Mouse (Mus musculus) embryonic stem cell, embryonic (primary cell): Measurements from ENCODE around the gene Ttc6.

ENCODE experiments used
- CTCF ChIA-PET, 4 experiments: fragments of 300-600 bp in 2 of 4; fragments of 350-600 bp in 2 of 4; sonication (Branson Sonifier 250); formaldehyde crosslinking; loops; one replicate each; lab custom pipeline; 2022; ENCODE audit warnings: inconsistent platforms in 2 of 4; lab: Charles Lee
- POLR2A ChIA-PET, 4 experiments: fragments of 300-600 bp in 2 of 4; fragments of 350-600 bp in 2 of 4; sonication (Branson Sonifier 250); formaldehyde crosslinking; loops; one replicate each; lab custom pipeline; 2022; ENCODE audit warnings: antibody characterized with exemption in 4 of 4, inconsistent platforms in 1 of 4; lab: Charles Lee

Gene Ttc6

GRCm38 (mm10) chr12:57787471-57787870, 223.6 kb downstream of the Ttc6 start:
- ChIA-PET POLR2A (interaction anchor here in 1 of 4 experiments (0.6 kb wide), 1 partner anchor 405 kb away, joined by 3 read pairs; no protein-coding TSS in a partner anchor), CTCF (interaction anchor here in 2 of 4 experiments (0.5 to 0.7 kb wide), 6 partner anchors 11 to 1553 kb away, joined by 3 to 5 read pairs (median 3); no protein-coding TSS in a partner anchor)
